Comparison of ENCODE assay signal across 16 mouse cellular contexts in genomic region chr10:117453406-117454170, GRCm38 (mm10).
"Had no signal": no experiment of that assay in that cellular context is flagged by ENCODE, and none has a peak within 500 bp of the region (broad histone marks: within the 10 kb centered on the region; RNA-seq: fewer than 3 reads in every experiment).

No protein-coding gene starts in this region.

- H3K36me3 ChIP-seq: neural tube, embryonic 13.5 days; neural tube, embryonic 15.5 days; stomach, embryonic 15.5 days had no signal

- H3K4me2 ChIP-seq: neural tube, embryonic 13.5 days; neural tube, embryonic 15.5 days; stomach, embryonic 15.5 days had no signal

- H3K9me3 ChIP-seq: neural tube, embryonic 13.5 days; neural tube, embryonic 15.5 days; stomach, embryonic 15.5 days had no signal

- H3K9ac ChIP-seq: neural tube, embryonic 13.5 days; neural tube, embryonic 15.5 days; stomach, embryonic 15.5 days had no signal

- DNase-seq: retina, postnatal 1 day; right cerebral cortex, adult 18-20 months; right cerebral cortex, postnatal 14 days; right cerebral cortex, postnatal 25 days; right cerebral cortex, postnatal 4 days; spleen, adult 18-20 months; thymus, adult 18-20 months; thymus, adult 2 months; thymus, postnatal 14 days; thymus, postnatal 25 days; thymus, postnatal 36 days; thymus, postnatal 4 days had no signal

- H3K4me1 ChIP-seq: stomach, embryonic 15.5 days had no signal

- H3K4me3 ChIP-seq: neural tube, embryonic 13.5 days; neural tube, embryonic 15.5 days; stomach, embryonic 15.5 days had no signal

- H3K27me3 ChIP-seq: neural tube, embryonic 13.5 days; neural tube, embryonic 15.5 days; stomach, embryonic 15.5 days had no signal

- H3K27ac ChIP-seq: neural tube, embryonic 13.5 days; neural tube, embryonic 15.5 days; stomach, embryonic 15.5 days; stomach, postnatal 0 days had no signal
